Mouse (Mus musculus) forebrain, embryonic 15.5 days (tissue): ENCODE measurements at regions not wholly inside any gene's neighbourhood (a gene's known extent, or its start where the extent isn't known, plus 50 kb on each side); places are given as distances from the start of the nearest gene placed in this dataset.
A peak's percentile ranks its signal among the peaks of the same experiment; 100 is the strongest.

Experiments
- ATAC-seq: fragments of 200-750 bp; cut with Nextera tagmentation; replicated peaks from 2 replicates; pipeline ENCODE4 v1.8.0; 2017; ENCODE audit warnings: mild to moderate bottlenecking, moderate TSS enrichment, moderate library complexity
- H3K27ac ChIP-seq: fragments of 300-500 bp; sonication (generic); replicated peaks from 2 replicates; pipeline ENCODE4 v1.5.1; 2015; ENCODE audit warnings: mild to moderate bottlenecking, inconsistent platforms
- H3K27me3 ChIP-seq: fragments of 300-500 bp; sonication (generic); 2 replicates; pipeline ENCODE4 v1.6.1; 2015; ENCODE audit warnings: inconsistent platforms
- H3K36me3 ChIP-seq: fragments of 300-500 bp; sonication (generic); 2 replicates; pipeline ENCODE4 v1.6.1; 2015; ENCODE audit warnings: mild to moderate bottlenecking, inconsistent platforms
- H3K4me1 ChIP-seq: fragments of 300-500 bp; sonication (generic); 2 replicates; pipeline ENCODE4 v1.6.1; 2015; ENCODE audit warnings: inconsistent platforms
- H3K4me2 ChIP-seq: fragments of 300-500 bp; sonication (generic); replicated peaks from 2 replicates; pipeline ENCODE4 v1.6.1; 2015; ENCODE audit warnings: mild to moderate bottlenecking, inconsistent platforms
- H3K4me3 ChIP-seq: fragments of 300-500 bp; sonication (generic); 2 replicates; pipeline ENCODE4 v1.5.1; 2015; ENCODE audit warnings: mild to moderate bottlenecking, inconsistent platforms
- H3K9ac ChIP-seq: fragments of 300-500 bp; sonication (generic); replicated peaks from 2 replicates; pipeline ENCODE4 v1.6.1; 2015; ENCODE audit warnings: mild to moderate bottlenecking, inconsistent platforms
- H3K9me3 ChIP-seq: fragments of 300-500 bp; sonication (generic); 2 replicates; pipeline ENCODE4 v1.6.1; 2016; ENCODE audit warnings: inconsistent platforms
- WGBS: fragments of 180-500 bp; shearing (Covaris S2); methylation state at CpG from one replicate; pipeline ENCODE4 v1.1.7; 2015; ENCODE audit warnings: mixed read lengths; 5-methylcytosine and 5-hydroxymethylcytosine counted together

GRCm38 (mm10) chr6:111738983-111739382 lies 534.6 kb upstream of the Lmcd1 start:
- no peaks in the 10 kb centered on the region for H3K36me3 ChIP-seq
- H3K27ac ChIP-seq = no peak overlapping the region; the same call in 1 of the 2 replicates
- H3K9ac ChIP-seq = no peak overlapping the region
- H3K4me1 ChIP-seq = no peaks in the 10 kb centered on the region
- H3K4me2 ChIP-seq = no peak overlapping the region
- no peaks in the 10 kb centered on the region for H3K9me3 ChIP-seq
- WGBS = 69% methylated on average over 1 of the region's 1 CpGs
- peak; percentile 87 for ATAC-seq
- no peak overlapping the region for H3K4me3 ChIP-seq
- H3K27me3 ChIP-seq = no peaks in the 10 kb centered on the region

GRCm38 (mm10) chr6:111781710-111782481 lies 491.7 kb upstream of the Lmcd1 start:
- H3K36me3 ChIP-seq = no peaks in the 10 kb centered on the region
- no peak overlapping the region for H3K4me2 ChIP-seq
- H3K27ac ChIP-seq = no peak overlapping the region
- 82% methylated on average over 5 of the region's 5 CpGs for WGBS
- no peaks in the 10 kb centered on the region for H3K27me3 ChIP-seq
- H3K4me1 ChIP-seq = no peaks in the 10 kb centered on the region
- no peak overlapping the region for H3K9ac ChIP-seq
- no peak for ATAC-seq
- H3K4me3 ChIP-seq = no peak overlapping the region
- no peaks in the 10 kb centered on the region for H3K9me3 ChIP-seq

GRCm38 (mm10) chr6:111808611-111809010 lies 464.9 kb upstream of the Lmcd1 start:
- Histone ChIP-seq H3K9ac (no peak overlapping the region), H3K27ac (no peak overlapping the region), H3K9me3 (no peaks in the 10 kb centered on the region), H3K4me3 (no peak overlapping the region), H3K36me3 (no peaks in the 10 kb centered on the region), H3K27me3 (no peaks in the 10 kb centered on the region), H3K4me2 (no peak overlapping the region), H3K4me1 (no peaks in the 10 kb centered on the region)
- no peak for ATAC-seq

- no peaks in the 10 kb centered on the region for H3K9me3 ChIP-seq
- no peaks in the 10 kb centered on the region for H3K4me1 ChIP-seq
- H3K9ac ChIP-seq = no peak overlapping the region
- no peaks in the 10 kb centered on the region for H3K36me3 ChIP-seq
- WGBS = 76% methylated on average over 7 of the region's 7 CpGs
- H3K4me2 ChIP-seq = no peak overlapping the region
- no peaks in the 10 kb centered on the region for H3K27me3 ChIP-seq
- no peak overlapping the region for H3K27ac ChIP-seq
- no peak overlapping the region for H3K4me3 ChIP-seq
- peak; percentile 69 for ATAC-seq
Measured at GRCm38 (mm10) chr6:111813982-111814603, 459.5 kb upstream of the Lmcd1 start.

- Histone ChIP-seq H3K36me3 (no peaks in the 10 kb centered on the region), H3K9me3 (no peaks in the 10 kb centered on the region)
Measured at GRCm38 (mm10) chr6:111815150-111815549, 458.4 kb upstream of the Lmcd1 start.

GRCm38 (mm10) chr6:111820265-111820664 lies 453.3 kb upstream of the Lmcd1 start:
- Histone ChIP-seq H3K27ac (no peak overlapping the region), H3K4me3 (no peak overlapping the region), H3K4me1 (no peaks in the 10 kb centered on the region), H3K36me3 (no peaks in the 10 kb centered on the region), H3K4me2 (no peak overlapping the region), H3K27me3 (no peaks in the 10 kb centered on the region), H3K9me3 (no peaks in the 10 kb centered on the region), H3K9ac (no peak overlapping the region)
- ATAC-seq = no peak
- WGBS = 65% methylated on average over 3 of the region's 3 CpGs

More at GRCm38 (mm10) chr6:111815150-111815549, 458.4 kb upstream of the Lmcd1 start:
- no peak overlapping the region for H3K9ac ChIP-seq
- H3K27me3 ChIP-seq = no peaks in the 10 kb centered on the region
- no peak overlapping the region for H3K4me3 ChIP-seq
- no peak overlapping the region for H3K27ac ChIP-seq
- no peak overlapping the region for H3K4me2 ChIP-seq
- no peak for ATAC-seq
- H3K4me1 ChIP-seq = no peaks in the 10 kb centered on the region

- peaks cover 6% of the 10 kb centered on the region; the same call in 1 of the 2 replicates for H3K27me3 ChIP-seq
- H3K4me2 ChIP-seq = no peak overlapping the region
- H3K9ac ChIP-seq = no peak overlapping the region
- H3K4me3 ChIP-seq = no peak overlapping the region
- no peaks in the 10 kb centered on the region for H3K36me3 ChIP-seq
- peaks cover 10% of the 10 kb centered on the region for H3K4me1 ChIP-seq
- ATAC-seq = peak; percentile 81
- H3K9me3 ChIP-seq = 0 out of 2 replicates have a peak, but pooled peaks cover 3% of the 10 kb centered on the region
- 0 out of 2 replicates have a peak overlapping the region, but pooled peaks have one; percentile 25 for H3K27ac ChIP-seq
- WGBS = 10% methylated on average over 6 of the region's 6 CpGs
Measured at GRCm38 (mm10) chr6:111844321-111844835, 429.2 kb upstream of the Lmcd1 start.

- H3K4me2 ChIP-seq = no peak overlapping the region
- no peak overlapping the region for H3K9ac ChIP-seq
- 34% methylated on average over 3 of the region's 3 CpGs for WGBS
- H3K27ac ChIP-seq = peak overlapping the region; percentile 66
- no peaks in the 10 kb centered on the region for H3K9me3 ChIP-seq
- H3K27me3 ChIP-seq = no peaks in the 10 kb centered on the region
- H3K4me1 ChIP-seq = no peaks in the 10 kb centered on the region
- H3K36me3 ChIP-seq = no peaks in the 10 kb centered on the region
- ATAC-seq = peak; percentile 95
- no peak overlapping the region for H3K4me3 ChIP-seq
Measured at GRCm38 (mm10) chr6:111866101-111866598, 407.4 kb upstream of the Lmcd1 start.

GRCm38 (mm10) chr6:111882557-111882956 lies 391.0 kb upstream of the Lmcd1 start:
- no peaks in the 10 kb centered on the region for H3K36me3 ChIP-seq
- H3K4me2 ChIP-seq = no peak overlapping the region
- ATAC-seq = no peak
- no peak overlapping the region for H3K9ac ChIP-seq
- WGBS = 82% methylated on average over 1 of the region's 1 CpGs
- no peaks in the 10 kb centered on the region for H3K4me1 ChIP-seq
- H3K27ac ChIP-seq = no peak overlapping the region
- no peak overlapping the region for H3K4me3 ChIP-seq
- H3K27me3 ChIP-seq = no peaks in the 10 kb centered on the region
- H3K9me3 ChIP-seq = no peaks in the 10 kb centered on the region

GRCm38 (mm10) chr6:111883946-111884345 lies 389.6 kb upstream of the Lmcd1 start:
- no peak for ATAC-seq
- H3K27me3 ChIP-seq = no peaks in the 10 kb centered on the region
- no peaks in the 10 kb centered on the region for H3K36me3 ChIP-seq
- H3K4me1 ChIP-seq = no peaks in the 10 kb centered on the region
- H3K27ac ChIP-seq = no peak overlapping the region
- 40% methylated on average over 1 of the region's 1 CpGs for WGBS
- no peaks in the 10 kb centered on the region for H3K9me3 ChIP-seq
- no peak overlapping the region for H3K9ac ChIP-seq
- H3K4me2 ChIP-seq = no peak overlapping the region
- no peak overlapping the region for H3K4me3 ChIP-seq

GRCm38 (mm10) chr6:111911997-111912396 lies 361.6 kb upstream of the Lmcd1 start:
- H3K4me2 ChIP-seq = no peak overlapping the region
- H3K36me3 ChIP-seq = no peaks in the 10 kb centered on the region
- no peaks in the 10 kb centered on the region for H3K9me3 ChIP-seq
- WGBS = 65% methylated on average over 2 of the region's 2 CpGs
- H3K9ac ChIP-seq = no peak overlapping the region
- 0 out of 2 replicates have a peak, but pooled peaks have one; percentile 26 for ATAC-seq
- no peak overlapping the region for H3K27ac ChIP-seq
- 0 out of 2 replicates have a peak, but pooled peaks cover 3% of the 10 kb centered on the region for H3K4me1 ChIP-seq
- no peak overlapping the region for H3K4me3 ChIP-seq
- H3K27me3 ChIP-seq = no peaks in the 10 kb centered on the region

GRCm38 (mm10) chr6:111913771-111914405 lies 359.7 kb upstream of the Lmcd1 start:
- 0 out of 2 replicates have a peak, but pooled peaks have one; percentile 57 for ATAC-seq
- Histone ChIP-seq H3K27ac (no peak overlapping the region), H3K4me3 (no peak overlapping the region), H3K36me3 (no peaks in the 10 kb centered on the region), H3K4me1 (0 out of 2 replicates have a peak, but pooled peaks cover 3% of the 10 kb centered on the region), H3K27me3 (no peaks in the 10 kb centered on the region), H3K4me2 (no peak overlapping the region), H3K9me3 (no peaks in the 10 kb centered on the region), H3K9ac (no peak overlapping the region)
- WGBS = 47% methylated on average over 11 of the region's 11 CpGs
